Mouse (Mus musculus): ENCODE measurements around the gene Olfr1226.
"Not testable (repeated sequence)": the region's sequence is repeated elsewhere in the genome, so short reads cannot be mapped to it uniquely, and the experiment has no call there.

The Olfr1226 gene

GRCm38 (mm10) chr2:89199948-89200347, at the start of gene Olfr1226:
TSS of gene Olfr1226 (minus strand) at chr2:89200048.
- DNase-seq (ENCODE audit: low read depth, low spot score), result no peak

- no peak for DNase-seq (ENCODE audit: low read depth, low spot score)
Observed at GRCm38 (mm10) chr2:89196325-89196982, 3.4 kb downstream of the Olfr1226 start.

- no peak for DNase-seq (ENCODE audit: low read depth, low spot score)
Observed at GRCm38 (mm10) chr2:89174569-89174968, 25.3 kb downstream of the Olfr1226 start, which contains the start of gene Olfr1225. TSS of gene Olfr1225 (minus strand) at chr2:89174669.

GRCm38 (mm10) chr2:89164711-89165110, 35.1 kb downstream of the Olfr1226 start:
- not testable (repeated sequence) for DNase-seq (ENCODE audit: low read depth, low spot score)

GRCm38 (mm10) chr2:89163991-89164390, 35.9 kb downstream of the Olfr1226 start, which contains the start of gene Olfr1224-ps1:
TSS of gene Olfr1224-ps1 (minus strand) at chr2:89164091.
- not testable (repeated sequence) for DNase-seq (ENCODE audit: low read depth, low spot score)

- DNase-seq (ENCODE audit: low read depth, low spot score), result no peak
Observed at GRCm38 (mm10) chr2:89151460-89151859, 48.4 kb downstream of the Olfr1226 start, which contains the start of gene Olfr1223. TSS of gene Olfr1223 (minus strand) at chr2:89151560.
